Mouse (Mus musculus) ovary, postnatal 36 days (tissue): ENCODE results near the gene Runx2.
A peak's percentile ranks its signal among the peaks of the same experiment; 100 is the strongest.

Source experiments
- DNase-seq: peaks from one replicate; pipeline ENCODE4 v3.0.0; 2022; ENCODE audit warnings: low spot score, mixed read lengths

Runx2 gene

DNA sequence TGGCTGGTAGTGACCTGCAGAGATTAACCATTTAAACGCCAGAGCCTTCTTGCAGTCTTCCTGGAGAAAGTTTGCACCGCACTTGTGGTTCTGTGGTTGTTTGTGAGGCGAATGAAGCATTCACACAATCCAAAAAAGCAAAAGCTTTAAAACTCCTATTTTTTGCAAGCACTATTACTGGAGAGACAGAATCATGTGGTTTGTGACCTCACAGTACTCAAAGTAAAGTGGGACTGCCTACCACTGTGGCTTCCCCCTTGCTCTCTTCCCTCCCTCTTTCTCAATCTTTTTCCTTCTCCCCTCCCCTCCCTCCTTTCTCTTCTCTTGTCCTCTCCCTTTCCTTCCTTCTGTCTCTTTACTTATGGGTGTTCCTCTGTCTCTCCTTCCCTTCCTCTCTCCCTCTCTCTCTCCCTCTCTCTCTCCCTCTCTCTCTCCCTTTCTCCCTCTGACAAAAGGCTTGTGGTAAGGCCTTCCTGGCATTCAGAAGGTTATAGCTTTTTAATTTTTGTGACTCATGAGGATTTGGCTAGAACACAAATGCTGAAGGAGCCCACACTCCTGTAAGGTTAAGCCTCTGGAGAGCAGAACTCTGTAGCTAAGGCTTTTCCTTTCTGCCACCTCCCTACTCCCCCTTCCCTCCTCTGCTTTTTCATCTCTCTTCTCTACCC, at the start of gene Runx2:
Gene Runx2, minus strand, starts transcription at position 290 of the 668 bp plus-strand sequence.
- DNase-seq, result no peak

DNA sequence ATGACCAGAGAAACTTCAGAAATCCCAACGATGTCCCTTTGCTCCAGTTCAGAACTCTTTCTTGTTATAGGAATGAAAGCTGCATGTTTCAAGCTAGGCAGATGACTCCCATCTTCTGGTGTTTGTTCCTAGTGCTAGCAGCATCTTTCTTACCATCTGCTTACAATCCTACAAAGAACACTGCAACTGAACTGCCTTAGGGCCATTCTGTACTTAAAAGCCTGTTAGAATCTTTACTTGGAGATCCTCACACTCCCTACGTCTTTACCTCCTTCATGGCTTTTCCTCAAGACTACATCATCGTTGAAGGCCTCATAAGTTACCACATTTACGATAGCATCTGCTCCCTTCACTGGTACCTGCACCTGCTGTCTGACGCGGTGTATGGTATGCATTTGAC, 48.6 kb upstream of the Runx2 start:
- no peak for DNase-seq

DNA sequence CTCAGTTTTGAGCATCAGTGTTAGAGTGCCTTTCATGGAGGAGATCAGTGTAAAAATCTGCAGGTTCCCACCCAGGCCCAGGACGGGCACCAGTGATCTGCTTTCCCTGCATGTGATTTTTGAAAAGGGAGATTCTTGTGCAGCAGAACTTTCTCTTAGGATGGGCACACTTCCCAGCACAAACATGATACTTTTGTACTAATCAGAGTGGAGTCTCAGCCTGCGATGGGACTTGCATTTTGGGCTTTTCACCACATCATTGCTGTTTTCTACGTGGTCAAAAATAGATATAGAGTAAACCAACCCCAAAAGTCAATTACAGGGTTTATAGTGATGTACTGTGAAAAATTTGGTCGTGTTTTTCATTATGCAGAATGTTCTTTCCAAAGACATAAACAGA, 27.6 kb upstream of the Runx2 start:
- DNase-seq, result no peak

DNA sequence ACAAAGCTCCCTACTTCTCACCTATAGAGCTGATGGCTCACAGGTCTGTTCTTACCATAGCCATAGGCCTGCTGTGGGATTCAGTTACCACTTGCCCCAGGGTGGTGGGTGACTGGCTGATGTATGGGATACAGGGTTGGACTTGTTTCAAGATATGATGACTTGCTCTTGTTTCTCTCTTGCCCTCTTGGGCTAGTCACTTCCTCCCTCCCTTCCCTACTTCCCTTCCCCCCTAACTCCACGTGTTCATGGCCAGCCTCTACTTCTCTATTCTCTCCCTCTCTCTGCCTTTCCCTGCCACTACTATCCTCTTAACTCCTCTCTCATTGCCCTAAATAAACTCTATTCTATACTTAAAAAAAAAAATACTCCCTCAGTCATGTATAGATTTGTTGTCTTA, 16.6 kb upstream of the Runx2 start:
- DNase-seq, result no peak

DNA sequence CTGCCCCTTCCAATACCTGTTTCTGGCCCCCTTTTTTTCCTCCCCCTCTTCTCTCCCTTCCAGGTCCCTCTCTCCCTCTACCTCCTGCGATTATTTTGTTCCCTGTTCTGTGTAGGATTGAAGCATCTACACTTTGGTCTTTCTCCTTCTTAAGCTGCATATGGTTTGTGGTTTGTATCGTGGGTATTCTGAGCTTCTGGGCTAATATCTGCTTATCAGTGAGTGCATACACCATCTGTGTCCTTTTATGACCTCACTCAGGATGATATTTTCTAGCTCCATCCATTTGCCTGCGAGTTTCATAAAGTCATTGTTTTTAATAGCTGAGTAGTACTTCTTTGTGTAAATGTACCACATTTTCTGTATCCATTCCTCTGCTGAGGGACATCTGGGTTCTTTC, 15.0 kb upstream of the Runx2 start:
- DNase-seq, result no peak

DNA sequence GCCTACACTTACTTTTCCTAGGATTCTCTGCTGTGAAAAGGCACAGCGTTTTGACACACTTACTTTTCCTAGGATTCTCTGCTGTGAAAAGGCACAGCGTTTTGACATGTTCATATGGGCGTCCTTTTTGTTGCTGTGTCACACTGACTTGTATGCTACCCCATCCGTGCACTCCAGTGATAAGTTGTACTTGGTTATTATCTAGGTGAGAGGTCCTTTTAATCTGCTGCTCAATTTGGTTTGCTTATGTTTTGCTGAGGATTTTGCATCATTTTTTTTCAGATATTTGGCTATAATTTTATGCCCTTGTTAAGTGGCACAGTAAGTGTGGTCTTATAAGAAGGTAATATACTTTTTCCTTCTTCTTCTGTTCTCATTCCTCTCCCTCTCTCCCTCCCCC, 13.4 kb upstream of the Runx2 start:
- DNase-seq, result no peak

DNA sequence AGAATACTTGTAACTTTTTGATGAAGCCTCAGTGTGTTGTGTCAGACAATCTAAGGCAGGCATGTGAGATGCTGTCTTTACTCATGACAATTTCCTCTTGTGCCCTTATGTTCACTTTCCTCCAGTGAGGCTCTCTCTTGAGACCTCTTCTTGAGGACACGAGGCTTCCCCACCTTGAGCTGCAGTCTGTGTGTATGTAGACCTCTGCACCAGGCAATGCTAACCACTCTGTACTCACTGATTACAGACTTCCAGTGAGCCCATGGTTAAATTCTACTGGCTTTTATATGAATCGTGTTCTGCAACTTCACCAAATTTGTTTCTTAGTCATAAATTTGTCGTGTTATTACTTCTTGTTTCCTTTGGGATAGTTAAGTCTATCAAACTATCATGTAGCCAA, 12.5 kb upstream of the Runx2 start:
- no peak for DNase-seq

DNA sequence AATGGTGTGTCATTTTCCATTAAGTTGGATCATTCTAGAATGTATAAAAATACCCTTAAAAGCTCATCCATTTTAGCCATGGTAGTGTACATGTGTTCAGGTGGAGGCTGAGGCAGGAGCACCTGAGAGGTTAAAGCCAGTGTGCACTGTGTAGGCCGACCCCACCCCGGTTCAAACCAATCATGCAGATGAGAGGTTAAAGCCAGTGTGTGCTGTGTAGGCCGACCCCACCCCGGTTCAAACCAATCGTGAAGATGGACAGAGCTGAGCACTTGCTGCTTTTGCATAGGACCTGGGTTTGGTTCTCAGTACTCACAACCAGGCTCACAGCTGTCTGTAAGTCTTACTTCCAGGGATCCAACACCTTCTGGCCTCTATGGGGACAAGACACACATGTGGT, 7.3 kb upstream of the Runx2 start:
- DNase-seq, result no peak

DNA sequence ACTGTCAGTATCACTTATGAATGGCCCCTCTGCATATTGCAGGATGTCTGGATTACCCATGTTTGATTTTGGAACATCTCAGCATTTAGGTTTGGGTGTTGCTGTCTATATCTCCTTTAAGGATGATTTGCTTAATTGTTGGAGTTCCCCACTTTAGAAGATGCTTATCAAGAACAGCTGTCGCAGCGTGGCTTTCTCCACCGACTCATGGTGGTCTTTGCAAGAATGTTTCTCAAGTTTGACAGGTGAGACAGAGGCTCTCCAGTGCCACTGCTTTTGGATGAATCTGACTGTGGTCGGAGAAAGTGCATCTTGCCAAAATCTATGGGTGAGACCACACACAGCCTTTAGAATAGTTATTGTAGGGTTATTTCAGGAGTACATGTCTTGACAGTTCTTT, 5.2 kb upstream of the Runx2 start:
- no peak for DNase-seq

DNA sequence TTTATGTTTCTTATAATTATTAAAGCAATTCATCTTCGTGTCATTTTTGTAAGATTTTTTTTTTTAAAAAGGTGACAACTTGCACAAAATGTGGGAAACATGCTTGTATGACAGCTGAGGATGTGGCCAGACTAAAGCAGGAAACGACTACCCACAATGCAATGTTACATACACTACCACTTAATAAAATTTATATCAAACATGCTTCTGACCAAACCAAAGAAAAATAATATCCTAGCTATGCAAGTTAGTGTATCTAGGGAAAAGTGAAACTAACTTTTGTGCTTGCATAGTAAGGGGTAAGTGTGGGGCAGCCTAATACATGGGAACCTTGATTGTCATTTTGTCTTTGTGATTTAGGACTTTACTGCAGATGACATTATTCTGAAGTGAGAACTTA, 4.2 kb upstream of the Runx2 start:
- no peak for DNase-seq

DNA sequence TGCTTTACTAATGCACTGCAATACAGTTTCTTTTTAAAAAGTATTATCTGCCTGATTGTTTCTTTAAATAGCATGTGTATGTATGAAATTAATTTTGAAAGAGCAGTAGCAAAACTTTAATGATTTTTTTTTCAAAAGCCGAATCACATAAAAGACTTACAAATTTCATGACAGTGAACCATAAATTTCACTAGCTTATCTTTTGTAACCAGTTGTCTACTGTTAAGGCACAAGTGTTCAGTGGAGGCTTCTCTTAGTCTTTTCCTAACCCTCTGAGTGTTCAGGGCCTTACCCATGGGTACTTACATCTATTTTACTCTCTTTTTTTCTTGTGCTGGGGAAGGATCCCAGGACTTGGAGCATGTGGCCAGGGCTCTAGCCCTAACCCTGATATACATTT, 7.6 kb downstream of the Runx2 start:
- DNase-seq, result no peak

DNA sequence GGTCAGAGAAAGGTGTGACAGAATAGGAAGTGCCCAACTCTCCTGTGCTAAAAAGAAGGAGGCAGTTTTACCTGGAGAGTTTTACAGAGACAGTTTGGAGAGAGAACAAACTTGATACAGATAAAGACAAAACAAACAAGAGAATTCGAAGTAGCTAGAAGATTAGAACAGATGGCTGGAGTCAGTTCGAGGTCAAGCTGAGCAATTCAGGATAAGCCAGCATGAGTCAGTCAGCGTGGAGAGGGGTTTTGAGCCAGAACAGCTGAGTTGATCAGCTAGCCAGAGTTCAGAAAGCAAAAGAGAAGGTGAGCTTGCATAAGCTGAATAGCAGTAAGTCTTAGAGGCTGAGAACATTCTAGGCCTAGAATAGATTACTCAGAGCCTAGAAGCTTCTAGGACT, 17.3 kb downstream of the Runx2 start:
- DNase-seq, result no peak

DNA sequence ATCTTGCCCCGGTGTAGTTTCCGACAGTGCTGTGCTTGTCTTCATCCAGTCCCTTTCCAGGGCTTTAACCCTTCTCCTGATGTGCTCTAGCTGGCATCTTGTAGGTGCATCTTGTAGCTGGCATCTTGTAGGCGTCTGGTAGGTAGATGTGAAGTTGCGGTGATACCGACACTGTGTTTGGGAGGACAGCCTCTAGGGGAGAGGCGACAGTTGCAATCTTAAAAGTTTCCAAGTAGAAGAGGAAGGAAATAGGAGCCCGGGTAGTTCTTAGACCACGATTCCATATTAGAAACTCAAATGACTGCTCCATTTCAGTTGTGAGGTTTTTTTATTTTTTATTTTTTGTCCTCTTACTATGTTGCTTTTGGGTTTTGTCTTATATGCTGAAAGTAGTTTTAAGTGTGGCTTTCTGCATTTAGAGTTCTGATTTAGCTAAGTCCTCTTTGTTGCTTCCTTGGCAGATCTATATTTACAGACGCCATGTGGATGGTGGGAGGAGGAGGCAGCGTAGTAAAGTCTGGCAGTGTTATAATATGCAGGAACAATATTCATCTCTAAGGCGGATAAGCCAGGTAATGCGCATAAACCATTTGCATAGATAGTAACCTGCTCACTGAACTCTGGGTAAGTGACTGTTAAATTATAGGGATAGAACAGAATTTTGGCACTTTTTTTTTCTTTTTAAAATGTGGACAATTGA, 22.2 kb downstream of the Runx2 start:
- no peak for DNase-seq

DNA sequence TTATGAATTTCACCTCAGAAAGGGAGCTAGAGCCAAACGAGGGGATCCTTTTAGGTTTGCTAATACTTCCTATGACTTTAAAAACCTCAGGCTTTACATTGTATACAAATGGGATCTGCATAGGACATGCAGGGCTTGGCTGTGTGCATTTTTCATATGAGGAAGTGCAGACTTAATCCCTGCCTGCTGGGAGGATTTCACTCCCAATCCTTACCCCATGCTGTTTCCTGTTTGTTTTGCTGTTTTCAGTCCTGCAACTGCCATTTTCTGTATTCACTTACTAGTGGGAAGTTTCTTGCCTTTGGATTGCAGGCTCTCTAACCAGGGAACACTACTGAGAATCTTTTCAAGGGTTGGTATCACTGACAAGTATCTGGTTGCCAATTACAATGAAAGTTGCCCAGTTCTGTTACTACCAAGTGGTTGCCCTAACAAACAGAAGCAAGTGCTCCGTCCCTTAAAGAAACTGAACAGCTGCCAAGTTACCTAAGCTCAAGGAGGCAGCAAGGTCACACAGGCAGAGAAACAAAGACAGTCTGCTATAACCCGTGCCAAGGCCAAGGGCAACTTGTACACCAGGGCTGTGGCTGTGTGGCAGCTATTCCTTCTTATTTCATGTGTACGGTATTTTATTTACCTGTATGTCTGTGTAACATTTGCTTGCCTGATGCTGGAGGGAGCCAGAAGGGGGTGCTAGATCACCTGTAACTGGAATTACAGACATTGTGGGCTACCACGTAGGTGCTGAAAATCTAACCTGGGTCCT, 25.4 kb downstream of the Runx2 start:
- peak; percentile 20 for DNase-seq

DNA sequence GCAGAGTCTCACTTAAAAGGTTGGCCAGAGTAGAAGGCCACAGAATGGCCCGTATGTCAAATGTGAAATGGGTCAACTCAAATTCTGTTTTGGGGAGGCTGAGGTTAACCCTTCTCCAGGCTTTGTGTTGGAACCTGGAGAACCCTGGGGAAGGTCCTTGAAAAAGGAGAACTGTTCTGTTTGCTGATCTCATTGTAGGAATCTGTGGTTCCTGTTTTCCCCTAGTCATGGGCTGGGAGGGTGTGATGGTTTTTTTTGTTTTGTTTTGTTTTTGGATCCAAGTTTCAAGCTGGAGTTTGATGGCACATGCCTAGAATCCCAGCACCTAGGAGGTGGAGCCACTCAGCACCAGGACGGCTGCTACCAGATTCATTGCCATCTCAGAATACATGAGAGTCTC, 31.5 kb downstream of the Runx2 start:
- no peak for DNase-seq

DNA sequence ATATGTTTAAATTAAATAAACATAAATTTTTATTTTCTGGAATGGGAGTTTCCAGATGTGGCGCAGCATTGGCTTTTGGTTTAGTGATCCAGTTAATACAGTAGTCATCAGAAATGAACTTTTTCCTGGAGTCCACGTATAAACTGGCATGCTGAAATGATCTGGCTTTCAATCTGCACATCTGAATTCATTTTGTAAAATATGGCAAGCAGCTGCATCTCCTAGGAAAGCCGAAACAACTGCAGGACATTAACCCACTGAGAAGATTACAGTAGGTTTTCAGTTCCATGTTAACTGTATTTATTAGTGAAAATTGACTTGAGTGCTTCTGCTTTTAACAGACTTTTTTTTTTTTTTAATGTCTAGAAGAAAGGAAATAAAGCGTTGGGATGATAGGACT, 32.2 kb downstream of the Runx2 start:
- DNase-seq, result no peak

DNA sequence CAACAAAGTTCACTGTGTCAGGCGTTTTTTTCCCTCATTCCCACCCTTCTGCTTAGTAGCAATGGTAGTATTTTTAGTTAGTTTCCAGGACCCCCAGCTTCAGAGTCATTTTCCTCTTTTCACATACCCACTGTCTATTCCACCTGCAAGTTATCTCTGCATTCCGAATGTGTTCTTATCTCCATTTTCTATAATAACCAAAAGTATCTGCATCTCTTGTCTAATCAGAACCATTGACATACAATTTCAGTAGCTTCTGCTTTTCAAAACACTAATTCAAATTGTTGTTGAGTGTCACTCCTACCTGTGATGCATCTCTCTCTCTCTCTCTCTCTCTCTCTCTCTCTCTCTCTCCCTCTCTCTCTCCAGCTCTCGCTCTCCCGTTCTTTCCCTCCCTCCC, 34.2 kb downstream of the Runx2 start:
- no peak for DNase-seq

DNA sequence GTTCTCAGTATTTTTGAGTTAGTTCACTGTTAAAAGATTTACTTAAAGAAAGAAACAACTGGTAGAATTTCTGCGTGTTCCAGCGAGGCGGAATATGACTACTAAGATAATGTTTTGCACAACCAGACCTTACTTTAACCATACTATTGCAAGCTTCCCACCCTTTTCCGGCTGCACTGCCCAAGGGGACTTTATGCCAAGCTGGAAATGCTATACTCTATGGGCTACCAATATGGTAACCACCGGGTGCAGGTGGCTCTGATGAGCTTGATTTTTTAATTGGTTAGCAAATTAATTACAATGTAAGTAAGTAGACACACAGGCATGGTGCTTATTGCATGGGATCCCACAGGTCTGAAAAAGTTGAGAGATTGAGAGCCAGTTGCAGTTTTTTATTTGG, 36.5 kb downstream of the Runx2 start:
- no peak for DNase-seq

DNA sequence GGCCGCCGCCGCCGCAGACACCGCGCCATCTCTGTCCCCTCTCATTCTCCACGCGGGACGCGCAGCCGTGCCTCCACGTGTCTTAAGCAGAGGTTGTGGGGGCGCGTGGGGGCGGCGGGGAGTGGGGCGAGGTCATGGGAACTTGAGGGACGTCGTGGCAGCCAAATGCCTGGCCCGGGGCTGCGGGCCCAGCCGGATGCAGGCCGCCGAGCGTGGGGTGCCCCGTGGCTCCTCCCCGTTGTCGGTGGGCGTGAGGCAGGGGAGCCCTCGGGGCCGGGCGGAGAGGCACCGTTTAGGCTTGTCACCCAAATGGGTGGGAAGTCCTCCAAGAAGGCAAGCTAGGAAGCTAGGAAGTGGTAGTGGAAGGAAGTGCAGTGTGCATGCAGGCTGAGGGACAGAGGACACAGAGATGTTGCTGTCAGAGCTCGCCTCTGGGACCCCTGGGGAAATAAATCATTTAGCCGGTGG, 37.2 kb downstream of the Runx2 start:
- peak; percentile 73 for DNase-seq

DNA sequence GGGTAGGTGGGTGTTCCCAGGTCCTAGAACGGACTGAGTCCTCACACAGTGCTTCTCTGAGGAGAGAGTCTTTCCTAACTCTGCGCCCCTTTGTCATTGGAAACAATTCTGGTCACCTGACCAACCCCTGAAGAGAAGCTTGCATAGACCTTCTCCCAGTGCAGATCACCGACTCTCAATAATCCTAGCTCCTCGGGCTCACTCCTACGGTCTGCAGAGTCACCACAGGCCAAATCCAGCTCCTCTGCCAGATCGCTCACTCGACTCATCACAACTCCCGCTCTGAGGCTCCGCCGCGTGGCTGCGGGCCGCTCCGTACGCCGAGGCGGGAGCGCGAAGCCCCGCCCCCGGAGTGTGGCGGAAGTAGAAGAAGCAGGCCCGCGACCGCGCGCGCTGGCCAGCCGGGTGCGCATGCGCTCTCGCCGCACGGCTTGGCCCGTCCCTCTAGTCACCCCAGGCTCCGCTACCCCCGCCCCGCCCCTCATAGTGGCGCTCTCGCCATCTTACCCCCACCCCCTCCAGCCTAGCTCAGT, 37.8 kb downstream of the Runx2 start, which contains the start of gene Supt3:
Gene Supt3, plus strand, starts transcription at position 415 of the 533 bp plus-strand sequence.
- peak; percentile 98 for DNase-seq

DNA sequence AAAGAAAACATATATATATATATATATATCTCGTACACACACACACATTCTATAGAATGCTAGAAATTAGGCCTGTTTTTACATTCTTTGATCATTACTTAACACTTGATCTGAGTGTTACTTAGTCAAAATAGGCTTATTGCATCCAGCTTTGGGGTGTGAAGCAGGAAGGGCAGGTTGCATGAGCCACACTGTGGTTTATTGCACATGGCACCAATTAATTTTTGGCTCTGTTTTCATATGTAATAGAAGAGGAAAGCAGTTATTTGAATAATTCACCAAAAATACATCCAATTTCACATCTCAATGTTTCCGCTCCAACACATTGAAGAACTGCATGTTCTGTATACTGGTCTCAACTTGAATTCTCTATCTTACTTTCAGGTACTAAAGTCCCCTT, 42.0 kb downstream of the Runx2 start:
- DNase-seq, result no peak

DNA sequence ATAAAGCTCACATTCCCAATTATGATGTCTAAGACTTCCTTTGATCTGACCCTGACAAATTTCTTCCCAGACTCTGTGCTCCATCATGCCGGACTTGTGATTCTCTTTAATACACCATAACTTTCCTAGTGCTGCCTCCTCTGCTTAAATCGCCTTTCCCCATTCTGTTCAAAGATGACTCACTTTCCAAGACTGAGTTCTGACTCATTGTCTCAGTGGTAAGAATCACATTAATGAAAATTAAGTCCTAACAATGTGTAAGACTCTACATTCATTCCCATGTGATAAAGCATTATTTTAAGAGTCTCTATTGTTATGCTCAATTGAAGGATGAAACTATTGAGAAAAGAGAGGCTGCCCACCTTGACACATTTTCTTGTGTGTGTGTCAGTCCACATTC, 43.7 kb downstream of the Runx2 start:
- no peak for DNase-seq

DNA sequence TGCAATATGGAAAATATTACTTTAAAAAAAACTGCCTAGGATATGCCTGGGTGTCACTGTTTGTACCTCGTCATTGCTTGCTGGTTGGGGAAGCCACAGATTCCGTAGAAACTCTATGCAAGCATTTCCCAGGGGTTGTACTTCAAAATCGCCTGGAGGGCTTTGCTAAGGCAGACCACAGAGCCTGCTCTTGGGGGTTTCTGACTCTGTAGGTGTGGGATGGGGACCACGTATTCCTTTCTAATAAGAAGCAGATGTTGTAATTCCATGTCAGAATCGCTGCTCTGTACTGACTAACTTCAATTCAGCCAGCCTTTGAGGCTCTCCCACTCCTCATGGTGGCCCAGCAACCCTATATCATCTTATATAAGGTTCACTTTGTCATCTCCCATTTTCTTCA, 46.1 kb downstream of the Runx2 start:
- no peak for DNase-seq
